Mouse (Mus musculus) liver, embryonic 12.5 days (tissue): Measurements from ENCODE around the gene Rbm20. TPM values are rescaled to one million over a fixed set of nuclear protein-coding genes. Genes with fewer than 3 reads are reported as not detected.

ENCODE experiments used
- ATAC-seq: fragments of 200-750 bp; cut with Nextera tagmentation; 2 replicates; pipeline ENCODE4 v1.8.0; 2017; ENCODE audit warnings: moderate number of reproducible peaks, mild to moderate bottlenecking, moderate library complexity
- H3K27ac ChIP-seq: fragments of 300-500 bp; sonication (generic); 2 replicates; pipeline ENCODE4 v1.5.1; 2016; ENCODE audit warnings: mild to moderate bottlenecking
- H3K27me3 ChIP-seq: fragments of 300-500 bp; sonication (generic); replicated peaks from 2 replicates; pipeline ENCODE4 v1.6.1; 2016; ENCODE audit warnings: mild to moderate bottlenecking, moderate library complexity
- H3K36me3 ChIP-seq: fragments of 300-500 bp; sonication (generic); 2 replicates; pipeline ENCODE4 v1.6.1; 2016; ENCODE audit warnings: mild to moderate bottlenecking, moderate library complexity
- H3K4me1 ChIP-seq: fragments of 300-500 bp; sonication (generic); 2 replicates; pipeline ENCODE4 v1.6.1; 2016
- H3K4me2 ChIP-seq: fragments of 300-500 bp; sonication (generic); 2 replicates; pipeline ENCODE4 v1.6.1; 2016; ENCODE audit warnings: mild to moderate bottlenecking, moderate library complexity
- H3K4me3 ChIP-seq: fragments of 300-500 bp; sonication (generic); 2 replicates; pipeline ENCODE4 v1.5.1; 2016; ENCODE audit warnings: mild to moderate bottlenecking, moderate library complexity
- H3K9ac ChIP-seq: fragments of 300-500 bp; sonication (generic); 2 replicates; pipeline ENCODE4 v1.6.1; 2016; ENCODE audit warnings: mild to moderate bottlenecking, moderate library complexity
- H3K9me3 ChIP-seq: fragments of 300-500 bp; sonication (generic); replicated peaks from 2 replicates; pipeline ENCODE4 v1.6.1; 2016; ENCODE audit warnings: mild to moderate bottlenecking, moderate library complexity
- WGBS: fragments of 180-500 bp; shearing (Covaris S2); methylation state at CpG from one replicate; pipeline ENCODE4 v1.1.7; 2016; ENCODE audit not compliant: insufficient replicate concordance; 5-methylcytosine and 5-hydroxymethylcytosine counted together
- polyA plus RNA-seq: library from polyadenylated mRNA; unstranded; fragments of >200 nt; fragmentation: Nextera tagmentation; extraction: Ambion mirVana; gene quantifications from 2 replicates; pipeline ENCODE4 v1.2.1, GENCODE M21; 2016

Rbm20 gene
- polyA plus RNA-seq, 1 experiment from 2014 or later = 0.18 TPM

DNA sequence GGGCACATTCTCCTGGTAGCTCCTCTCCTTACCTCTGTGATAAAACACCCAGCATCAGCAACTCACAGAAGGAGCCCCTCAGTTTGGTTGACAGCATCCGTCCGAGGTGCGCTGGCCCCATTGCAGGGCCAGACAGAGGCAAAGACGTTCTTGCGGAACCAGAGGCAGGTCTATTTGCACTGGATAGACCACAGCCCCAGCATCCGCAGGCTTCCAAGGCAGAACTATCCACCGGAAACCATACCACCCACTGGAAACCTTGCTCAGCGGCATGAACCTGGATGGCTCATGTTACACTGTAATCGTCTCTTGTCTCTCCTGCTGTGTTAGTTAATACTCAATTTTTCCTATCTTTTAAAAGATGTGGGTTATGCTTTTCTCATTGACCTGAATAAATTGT is 69.0 kb downstream of the Rbm20 start:
- 68% methylated on average over 9 of the region's 9 CpGs for WGBS
- H3K9ac ChIP-seq = no peak overlapping the region
- H3K4me1 ChIP-seq = no peaks in the 10 kb centered on the region
- no peak for ATAC-seq
- H3K27ac ChIP-seq = no peak overlapping the region
- H3K27me3 ChIP-seq = no peaks in the 10 kb centered on the region
- H3K4me2 ChIP-seq = no peak overlapping the region
- 0 out of 2 replicates have a peak, but pooled peaks cover 6% of the 10 kb centered on the region for H3K9me3 ChIP-seq
- no peaks in the 10 kb centered on the region for H3K36me3 ChIP-seq
- no peak overlapping the region for H3K4me3 ChIP-seq

DNA sequence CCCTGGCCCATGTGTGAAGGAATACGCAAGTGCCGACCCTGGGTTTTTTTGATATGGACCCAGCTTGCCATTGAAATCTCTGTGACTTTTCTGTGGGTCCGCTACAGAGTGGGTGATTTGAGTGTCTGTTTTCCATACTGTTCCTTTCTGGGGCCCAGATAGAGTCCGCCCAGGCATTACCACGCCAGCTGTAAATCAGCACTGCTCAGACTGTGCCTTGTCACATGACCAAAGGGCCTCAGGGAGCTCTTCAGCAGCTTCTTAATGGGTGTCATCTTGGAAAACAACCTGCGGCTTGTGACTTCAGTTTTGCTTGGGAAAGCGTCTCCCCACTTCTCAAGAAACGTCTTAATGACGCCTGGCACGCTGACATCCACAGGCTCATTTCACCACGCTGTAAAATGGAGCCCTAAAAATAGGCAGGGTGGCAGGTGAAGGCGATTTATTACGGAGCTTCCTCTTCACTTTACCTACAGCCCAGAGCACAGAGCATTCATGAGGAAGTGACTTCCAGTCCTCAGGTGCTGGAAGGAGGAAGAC is 71.2 kb downstream of the Rbm20 start:
- H3K36me3 ChIP-seq = no peaks in the 10 kb centered on the region
- 75% methylated on average over 13 of the region's 13 CpGs for WGBS
- no peak for ATAC-seq

DNA sequence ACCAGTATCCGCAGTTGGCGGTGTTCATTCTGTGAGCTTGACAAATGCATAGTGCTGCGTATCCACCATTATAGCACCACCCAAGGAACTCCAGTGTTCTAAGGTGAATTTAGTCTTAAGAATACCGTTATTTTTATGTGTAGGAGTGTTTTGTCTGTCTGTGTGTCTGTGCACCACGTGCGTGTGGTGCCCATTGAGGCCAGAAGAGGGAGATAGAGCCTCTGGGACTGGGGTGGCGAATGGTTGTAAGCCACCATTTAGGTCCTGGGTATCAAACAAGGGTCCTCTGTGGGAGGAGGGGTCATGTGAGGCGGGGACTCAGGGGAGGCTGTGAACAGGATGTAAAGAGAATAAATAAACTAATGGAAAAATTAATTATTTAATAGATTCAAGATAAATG is 72.2 kb downstream of the Rbm20 start:
- WGBS = 86% methylated on average over 8 of the region's 8 CpGs
- H3K27ac ChIP-seq = no peak overlapping the region
- H3K9me3 ChIP-seq = 0 out of 2 replicates have a peak, but pooled peaks cover 6% of the 10 kb centered on the region
- H3K27me3 ChIP-seq = no peaks in the 10 kb centered on the region
- no peak overlapping the region for H3K4me3 ChIP-seq
- H3K9ac ChIP-seq = no peak overlapping the region
- ATAC-seq = no peak
- H3K4me1 ChIP-seq = 0 out of 2 replicates have a peak, but pooled peaks cover 8% of the 10 kb centered on the region
- no peak overlapping the region for H3K4me2 ChIP-seq
- no peaks in the 10 kb centered on the region for H3K36me3 ChIP-seq

More for the DNA sequence above, 71.2 kb downstream of the Rbm20 start:
- Histone ChIP-seq H3K4me1 (0 out of 2 replicates have a peak, but pooled peaks cover 5% of the 10 kb centered on the region), H3K9me3 (0 out of 2 replicates have a peak, but pooled peaks cover 6% of the 10 kb centered on the region), H3K27ac (no peak overlapping the region), H3K4me2 (no peak overlapping the region), H3K9ac (no peak overlapping the region), H3K4me3 (no peak overlapping the region), H3K27me3 (no peaks in the 10 kb centered on the region)

DNA sequence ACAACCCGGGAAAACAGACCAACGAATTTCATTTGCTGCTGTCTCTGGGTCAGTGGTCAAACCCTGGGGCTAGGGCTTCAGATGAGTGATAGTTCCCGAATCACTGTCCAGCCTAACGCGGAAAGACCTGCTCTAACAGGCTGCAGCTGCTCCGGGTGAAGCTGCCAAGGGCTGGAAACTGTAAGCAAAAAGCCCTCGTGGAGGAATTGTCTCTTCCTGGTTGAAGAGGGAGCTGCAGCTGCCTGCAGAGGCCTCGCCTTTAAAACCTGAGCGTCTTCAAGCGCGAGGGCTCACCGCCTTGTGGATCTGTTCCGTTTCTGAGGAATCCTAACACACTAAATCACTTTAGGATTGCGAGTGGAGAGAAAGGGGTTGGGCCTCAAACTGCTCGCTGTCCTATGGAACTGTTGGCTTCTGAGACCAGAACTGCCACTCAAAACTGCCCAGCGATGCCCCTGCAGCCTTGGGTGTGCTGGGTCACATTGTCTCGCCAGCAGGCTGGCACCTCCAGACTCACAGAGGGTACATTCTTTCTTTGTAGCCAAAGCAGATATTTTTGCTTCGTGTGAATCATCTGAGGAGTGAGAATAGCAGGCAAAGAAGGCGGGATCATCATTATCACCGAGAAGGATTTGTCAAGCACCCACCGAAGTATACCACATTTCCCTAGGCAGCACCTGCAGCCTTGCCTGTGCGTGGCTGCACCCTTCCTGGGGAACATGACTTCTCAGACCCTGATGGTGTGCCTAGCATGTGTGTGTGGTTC is 74.5 kb downstream of the Rbm20 start:
- no peak overlapping the region for H3K4me2 ChIP-seq
- no peak overlapping the region for H3K9ac ChIP-seq
- no peak overlapping the region for H3K4me3 ChIP-seq
- H3K4me1 ChIP-seq = peaks cover 12% of the 10 kb centered on the region; the same call in 1 of the 2 replicates
- H3K27ac ChIP-seq = no peak overlapping the region
- WGBS = 55% methylated on average over 22 of the region's 22 CpGs
- peaks cover 8% of the 10 kb centered on the region for H3K9me3 ChIP-seq
- ATAC-seq = no peak
- no peaks in the 10 kb centered on the region for H3K36me3 ChIP-seq
- no peaks in the 10 kb centered on the region for H3K27me3 ChIP-seq

DNA sequence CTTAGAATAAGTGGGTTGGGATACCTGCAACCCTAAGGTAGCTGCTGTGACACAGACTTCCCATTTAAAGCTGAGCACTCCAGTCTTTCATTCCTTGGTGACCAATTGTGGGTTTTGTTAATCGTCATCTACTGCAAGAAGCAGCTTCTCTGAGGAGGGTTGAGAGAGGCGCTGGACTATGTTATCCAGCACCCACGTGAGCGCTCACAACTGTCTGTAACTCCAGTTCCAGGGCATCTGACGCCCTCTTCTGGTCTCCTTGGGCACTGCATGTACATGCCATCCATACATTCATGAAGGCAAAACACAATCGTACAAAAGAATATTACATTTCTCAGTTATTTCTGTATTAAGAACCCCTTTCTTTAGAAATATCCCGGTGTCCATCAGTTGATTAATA is 75.9 kb downstream of the Rbm20 start:
- no peaks in the 10 kb centered on the region for H3K27me3 ChIP-seq
- no peaks in the 10 kb centered on the region for H3K36me3 ChIP-seq
- no peak overlapping the region for H3K4me3 ChIP-seq
- peaks cover 13% of the 10 kb centered on the region for H3K9me3 ChIP-seq
- no peak for ATAC-seq
- H3K27ac ChIP-seq = no peak overlapping the region
- peaks cover 12% of the 10 kb centered on the region; the same call in 1 of the 2 replicates for H3K4me1 ChIP-seq
- no peak overlapping the region for H3K4me2 ChIP-seq
- 45% methylated on average over 7 of the region's 7 CpGs for WGBS
- H3K9ac ChIP-seq = no peak overlapping the region

DNA sequence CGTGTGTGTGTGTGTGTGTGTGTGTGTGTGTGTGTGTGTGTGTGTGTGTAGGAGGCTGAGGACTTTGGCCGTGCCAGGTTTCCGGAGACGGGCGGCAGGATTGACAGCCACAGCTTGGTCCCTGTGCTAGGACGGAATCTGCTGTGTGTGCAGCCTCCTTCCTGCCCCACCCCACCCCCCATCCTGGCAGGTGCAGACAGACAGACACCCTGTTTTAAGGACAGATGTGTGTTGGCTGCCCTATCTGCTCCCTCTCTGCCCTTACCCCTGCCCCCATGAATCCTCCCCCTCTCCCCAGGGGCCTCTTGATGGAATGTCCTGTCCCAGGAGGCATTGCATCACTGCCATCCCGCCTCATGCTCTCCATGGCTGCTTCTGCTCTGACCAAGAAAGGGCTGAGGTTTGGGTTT is 77.3 kb downstream of the Rbm20 start:
- peaks cover 12% of the 10 kb centered on the region; the same call in 1 of the 2 replicates for H3K4me1 ChIP-seq
- no peak overlapping the region for H3K27ac ChIP-seq
- H3K27me3 ChIP-seq = no peaks in the 10 kb centered on the region
- H3K9me3 ChIP-seq = peaks cover 9% of the 10 kb centered on the region
- no peak overlapping the region for H3K9ac ChIP-seq
- no peaks in the 10 kb centered on the region for H3K36me3 ChIP-seq
- 50% methylated on average over 5 of the region's 7 CpGs for WGBS
- H3K4me3 ChIP-seq = no peak overlapping the region
- no peak overlapping the region for H3K4me2 ChIP-seq
- ATAC-seq = 0 out of 2 replicates have a peak, but pooled peaks have one; percentile 13

DNA sequence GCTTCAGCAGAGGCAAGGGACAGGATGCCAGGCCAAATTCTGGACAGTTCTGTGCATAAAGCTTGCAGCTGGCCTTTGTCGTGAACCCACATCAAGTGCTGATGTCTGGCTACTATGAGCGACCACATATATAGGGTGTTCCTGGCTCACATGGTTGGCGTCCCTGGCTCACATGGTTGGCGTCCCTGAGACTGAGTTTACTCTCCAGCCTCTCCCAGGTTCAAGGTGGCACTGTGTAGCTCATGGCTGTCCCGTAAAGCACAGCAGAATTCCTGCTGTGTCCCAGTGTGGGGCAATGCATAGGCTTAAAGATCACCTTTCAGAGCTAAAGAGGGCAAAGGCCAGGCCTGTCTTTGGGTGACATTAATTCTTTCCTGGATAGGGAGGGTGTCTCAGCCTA is 78.2 kb downstream of the Rbm20 start:
- 73% methylated on average over 5 of the region's 5 CpGs for WGBS
- no peak for ATAC-seq
- no peak overlapping the region for H3K4me3 ChIP-seq
- no peaks in the 10 kb centered on the region for H3K27me3 ChIP-seq
- H3K27ac ChIP-seq = no peak overlapping the region
- H3K4me2 ChIP-seq = no peak overlapping the region
- H3K9me3 ChIP-seq = peaks cover 8% of the 10 kb centered on the region
- no peak overlapping the region for H3K9ac ChIP-seq
- H3K36me3 ChIP-seq = no peaks in the 10 kb centered on the region
- H3K4me1 ChIP-seq = peaks cover 12% of the 10 kb centered on the region; the same call in 1 of the 2 replicates

DNA sequence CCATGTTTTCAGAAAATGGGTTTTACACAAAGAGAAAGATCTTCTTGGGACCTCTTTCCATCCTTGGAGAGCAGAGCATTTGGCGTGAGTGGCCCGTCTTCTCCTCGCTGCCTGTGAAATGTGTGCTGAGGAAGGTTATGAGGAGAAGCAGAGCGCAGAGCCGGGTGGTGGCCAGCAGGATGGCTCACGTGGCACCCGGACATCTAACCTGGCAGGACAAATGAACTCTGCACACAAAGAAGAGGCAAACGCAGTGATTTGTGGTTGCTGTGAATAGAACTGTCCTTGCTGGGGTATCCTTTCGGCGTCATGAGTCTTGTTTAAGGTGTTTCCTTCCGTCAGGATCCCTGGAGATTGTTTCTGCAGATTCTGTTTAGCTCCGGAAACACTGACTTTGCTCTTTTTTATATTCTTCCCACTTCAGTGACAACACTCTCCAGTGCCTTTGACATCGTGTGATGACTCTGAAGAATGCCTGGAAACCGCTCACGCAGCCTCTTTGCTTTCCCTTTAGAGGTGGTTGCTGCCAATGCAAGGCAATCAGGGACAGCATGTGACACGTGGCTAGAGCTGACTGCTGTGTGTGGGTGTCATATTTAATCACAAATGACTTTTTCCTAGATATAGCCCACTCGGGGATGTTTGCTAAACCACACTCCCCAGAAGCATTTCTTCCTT is 80.5 kb downstream of the Rbm20 start:
- H3K36me3 ChIP-seq = no peaks in the 10 kb centered on the region
- ATAC-seq = no peak
- no peak overlapping the region for H3K9ac ChIP-seq
- no peak overlapping the region for H3K4me2 ChIP-seq
- WGBS = 77% methylated on average over 17 of the region's 17 CpGs
- H3K4me3 ChIP-seq = no peak overlapping the region
- peaks cover 8% of the 10 kb centered on the region for H3K9me3 ChIP-seq
- no peaks in the 10 kb centered on the region for H3K27me3 ChIP-seq
- no peak overlapping the region for H3K27ac ChIP-seq
- peaks cover 7% of the 10 kb centered on the region; the same call in 1 of the 2 replicates for H3K4me1 ChIP-seq

DNA sequence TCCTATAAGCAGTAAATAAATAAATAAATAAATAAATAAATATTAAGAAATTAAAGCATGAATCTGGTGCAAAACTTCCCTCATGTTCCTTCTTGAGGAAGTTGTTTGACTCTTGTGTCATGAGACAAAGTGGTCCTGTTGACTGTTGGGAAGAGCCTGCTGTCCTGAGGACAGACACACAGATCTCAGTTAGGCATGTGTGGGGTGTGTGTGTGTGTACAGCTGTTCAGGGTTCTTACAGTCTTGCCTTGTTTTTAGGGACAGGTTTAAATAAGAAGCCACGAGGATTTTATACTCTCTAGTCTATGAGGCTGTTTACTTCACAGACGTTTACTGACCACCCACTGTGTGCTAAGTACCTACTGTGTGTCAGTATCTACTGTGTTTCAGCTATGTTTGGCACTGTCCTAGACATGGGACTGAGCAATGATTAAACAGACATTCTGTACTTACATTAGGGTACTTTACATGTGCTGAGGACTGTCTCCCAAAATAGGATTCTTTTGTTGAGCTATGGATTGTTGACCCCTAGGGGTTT is 81.8 kb downstream of the Rbm20 start:
- H3K4me1 ChIP-seq = peaks cover 7% of the 10 kb centered on the region; the same call in 1 of the 2 replicates
- no peak for ATAC-seq
- H3K9me3 ChIP-seq = peaks cover 8% of the 10 kb centered on the region
- no peak overlapping the region for H3K4me2 ChIP-seq
- H3K27me3 ChIP-seq = no peaks in the 10 kb centered on the region
- WGBS = 55% methylated on average over 2 of the region's 2 CpGs
- no peak overlapping the region for H3K27ac ChIP-seq
- no peak overlapping the region for H3K4me3 ChIP-seq
- no peaks in the 10 kb centered on the region for H3K36me3 ChIP-seq
- H3K9ac ChIP-seq = no peak overlapping the region

DNA sequence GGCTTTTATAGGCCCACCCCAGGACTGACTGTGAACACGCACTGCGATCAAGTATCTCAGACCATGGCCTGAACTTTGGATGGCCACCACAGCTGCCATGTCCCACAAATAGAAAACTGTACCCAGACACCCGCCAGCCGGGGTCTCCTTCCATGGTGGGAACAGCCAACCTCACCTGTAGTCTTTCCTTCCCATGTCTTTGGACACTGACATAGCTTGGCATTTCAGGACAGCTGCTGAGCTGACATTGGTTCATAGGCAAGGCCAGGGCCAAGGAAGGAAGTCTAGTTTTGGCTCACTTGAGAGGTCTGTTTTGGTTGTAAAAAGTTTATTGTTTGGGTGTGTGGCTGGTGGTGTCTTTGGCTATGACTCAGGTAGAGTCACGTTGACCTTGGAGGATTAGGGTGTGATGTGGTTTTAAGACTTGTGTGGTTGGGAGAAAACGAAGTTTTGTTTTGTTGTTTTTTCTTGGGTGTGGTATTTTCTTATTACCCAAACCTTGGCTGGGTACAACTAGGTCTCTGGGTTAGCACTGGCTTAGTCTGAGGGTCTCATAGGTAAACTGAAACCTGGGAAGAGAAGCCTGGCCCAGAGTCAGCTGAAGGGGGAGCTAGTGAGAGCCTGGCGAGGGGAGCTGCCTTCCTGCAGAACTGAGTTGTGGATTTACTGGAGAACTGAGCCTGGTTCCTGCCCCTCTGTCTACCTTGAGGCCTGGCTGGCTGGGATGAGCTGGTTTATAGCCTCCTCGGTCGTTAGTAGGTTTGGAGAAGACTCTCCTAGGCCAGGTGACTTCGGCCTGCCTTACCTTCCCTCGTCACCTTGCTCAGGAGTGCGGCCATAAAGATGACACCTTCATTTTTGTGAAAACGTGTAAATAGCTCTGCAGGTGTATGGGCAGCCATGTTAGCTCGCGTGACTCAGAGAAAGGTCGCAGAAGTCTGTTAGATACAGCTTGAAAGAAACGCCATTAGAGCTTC is 83.3 kb downstream of the Rbm20 start:
- H3K9me3 ChIP-seq = peaks cover 8% of the 10 kb centered on the region
- H3K4me2 ChIP-seq = no peak overlapping the region
- H3K27ac ChIP-seq = no peak overlapping the region
- no peaks in the 10 kb centered on the region for H3K36me3 ChIP-seq
- H3K4me1 ChIP-seq = no peaks in the 10 kb centered on the region
- H3K27me3 ChIP-seq = no peaks in the 10 kb centered on the region
- WGBS = 75% methylated on average over 17 of the region's 17 CpGs
- no peak for ATAC-seq
- H3K4me3 ChIP-seq = no peak overlapping the region
- no peak overlapping the region for H3K9ac ChIP-seq

DNA sequence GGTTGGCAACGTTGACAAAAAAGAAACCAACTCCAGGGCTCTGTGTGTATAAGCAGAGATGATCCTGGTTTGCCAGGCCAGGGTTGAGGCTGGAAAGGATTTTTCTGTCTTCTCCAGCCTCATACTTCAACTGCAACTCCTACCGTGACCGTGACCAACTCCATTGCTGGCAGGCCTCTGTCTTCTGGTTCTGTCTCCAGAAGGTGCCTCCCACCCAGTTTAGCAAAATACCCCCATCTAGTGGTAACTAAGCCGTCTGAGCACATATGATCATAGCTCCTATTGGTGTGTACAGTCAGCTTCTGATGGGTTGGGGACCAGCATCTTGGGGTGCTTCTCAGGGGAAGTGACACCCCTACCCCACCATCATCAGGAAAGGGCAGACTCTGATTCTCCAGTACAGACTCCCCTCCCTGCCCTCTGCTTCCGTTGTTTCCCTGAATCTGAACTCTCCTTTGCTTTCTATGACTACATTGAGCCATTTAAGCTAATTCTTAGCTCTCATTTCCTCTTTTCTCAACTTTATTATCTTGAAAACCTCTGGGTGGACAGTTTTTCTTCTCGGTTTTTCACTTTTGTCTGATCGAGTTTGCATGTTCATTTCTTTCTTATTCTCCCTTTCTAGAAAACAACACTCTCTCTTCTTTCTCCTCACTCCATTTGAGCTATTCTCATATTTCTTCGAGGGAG is 85.8 kb downstream of the Rbm20 start:
- no peaks in the 10 kb centered on the region for H3K27me3 ChIP-seq
- H3K9ac ChIP-seq = no peak overlapping the region
- WGBS = 54% methylated on average over 8 of the region's 8 CpGs
- no peak for ATAC-seq
- H3K4me1 ChIP-seq = no peaks in the 10 kb centered on the region
- H3K9me3 ChIP-seq = no peaks in the 10 kb centered on the region
- H3K27ac ChIP-seq = no peak overlapping the region
- H3K36me3 ChIP-seq = no peaks in the 10 kb centered on the region
- H3K4me3 ChIP-seq = no peak overlapping the region
- no peak overlapping the region for H3K4me2 ChIP-seq
